Mouse (Mus musculus) spleen, adult 2 months (tissue): ENCODE results near the gene Rhoh.

Experiments
- CTCF ChIP-seq: fragments of 200-500 bp; IDR thresholded peaks from 2 replicates; pipeline ENCODE4 v1.5.1; 2011; ENCODE audit warnings: mild to moderate bottlenecking, inconsistent platforms; ENCODE audit not compliant: insufficient read depth, insufficient read length, insufficient replicate concordance; ENCODE audit errors: extremely low read depth
- POLR2A ChIP-seq: fragments of 200-500 bp; IDR thresholded peaks from 2 replicates; pipeline ENCODE4 v1.6.1; 2011; ENCODE audit warnings: low read depth, low read length, inconsistent platforms

DNA sequence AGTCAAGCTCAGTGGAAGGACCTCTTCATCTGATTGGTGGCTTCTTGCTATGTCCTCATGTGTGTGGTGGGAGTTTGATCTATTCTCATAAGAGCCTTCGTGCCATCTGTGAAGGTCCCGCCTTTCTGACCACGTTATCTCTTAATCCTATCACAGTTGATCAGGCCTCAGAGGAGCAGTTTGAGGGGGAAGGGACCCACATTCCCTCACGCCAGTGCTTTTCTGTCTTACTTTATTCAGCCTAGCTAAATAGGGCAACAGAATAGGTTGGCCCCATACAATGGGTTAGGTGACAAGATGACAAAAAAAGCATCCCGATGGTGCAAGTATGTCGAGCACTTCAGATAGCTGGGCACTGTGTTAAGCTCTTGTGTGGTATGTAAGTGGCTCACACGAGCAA lies 34.8 kb downstream of the Rhoh start:
- TF ChIP-seq CTCF (no peak), POLR2A (no peak)
